Mouse (Mus musculus) C2C12 (cell line): Measurements from ENCODE around the gene Lypla2.

Experiments
- CEBPB ChIP-seq: IDR thresholded peaks from one replicate; pipeline ENCODE4 v1.6.1; 2011; ENCODE audit warnings: low read depth, mild to moderate bottlenecking, control low read depth, moderate library complexity
- CTCF ChIP-seq: IDR thresholded peaks from one replicate; pipeline ENCODE4 v1.5.1; 2011; ENCODE audit not compliant: control insufficient read depth, insufficient read depth, insufficient read length

- TF ChIP-seq CTCF (no peak), CEBPB (no peak)
Observed at GRCm38 (mm10) chr4:135949475-135949874, 23.0 kb downstream of the Lypla2 start.
